Mouse (Mus musculus): ENCODE data around the gene Bcl6b.

Gene Bcl6b

DNA sequence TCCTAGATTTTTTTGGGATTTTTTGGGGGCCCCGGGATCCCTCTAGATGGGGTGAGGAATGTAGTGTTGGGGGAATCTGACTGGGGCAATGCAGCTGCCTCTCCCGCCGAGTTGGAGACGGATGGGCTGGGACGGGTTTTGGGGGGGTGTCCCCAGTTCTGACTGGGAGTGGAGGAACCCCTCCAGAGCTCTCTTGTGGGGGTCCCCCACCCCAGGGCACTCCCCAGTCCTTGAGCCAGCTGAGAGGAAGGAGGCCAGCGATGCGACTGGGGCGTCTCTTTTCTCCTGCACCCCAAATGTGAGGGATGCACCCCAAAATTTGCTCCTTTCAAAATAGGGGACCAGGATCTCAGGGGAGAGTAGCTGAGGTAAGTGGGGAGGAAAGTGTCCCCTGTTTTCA lies 3.4 kb upstream of the Bcl6b start:
- no peak for DNase-seq (ENCODE audit: low read depth)

- no peak for DNase-seq (ENCODE audit: low read depth)
Measured at GRCm38 (mm10) chr11:70232546-70232945, 2.9 kb upstream of the Bcl6b start.

DNA sequence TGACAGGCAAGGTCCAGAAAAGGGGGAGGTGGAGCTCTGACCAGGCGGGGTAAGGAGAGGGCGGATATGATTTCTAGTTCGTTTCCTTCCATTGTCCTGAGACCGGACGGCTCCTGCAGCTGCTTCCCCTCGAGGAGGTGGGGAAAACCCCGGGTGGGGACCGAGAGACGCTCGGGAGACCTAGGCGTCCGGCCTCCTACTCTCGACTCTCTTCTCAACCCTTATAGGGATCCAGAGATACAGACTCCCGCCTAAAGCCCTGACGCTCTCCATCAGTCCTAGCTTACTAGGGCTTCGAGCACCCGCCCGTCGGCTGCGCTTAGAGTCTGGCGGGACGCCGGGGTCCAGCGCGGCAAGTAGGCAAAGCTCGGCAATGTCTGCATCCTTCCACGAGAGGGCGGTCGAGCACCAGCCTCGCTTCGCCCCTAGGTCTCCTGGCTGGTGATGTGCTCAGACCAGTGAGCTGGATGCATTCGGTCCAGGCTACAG lies 685 bp upstream of the Bcl6b start:
- no peak for DNase-seq (ENCODE audit: low read depth)

DNA sequence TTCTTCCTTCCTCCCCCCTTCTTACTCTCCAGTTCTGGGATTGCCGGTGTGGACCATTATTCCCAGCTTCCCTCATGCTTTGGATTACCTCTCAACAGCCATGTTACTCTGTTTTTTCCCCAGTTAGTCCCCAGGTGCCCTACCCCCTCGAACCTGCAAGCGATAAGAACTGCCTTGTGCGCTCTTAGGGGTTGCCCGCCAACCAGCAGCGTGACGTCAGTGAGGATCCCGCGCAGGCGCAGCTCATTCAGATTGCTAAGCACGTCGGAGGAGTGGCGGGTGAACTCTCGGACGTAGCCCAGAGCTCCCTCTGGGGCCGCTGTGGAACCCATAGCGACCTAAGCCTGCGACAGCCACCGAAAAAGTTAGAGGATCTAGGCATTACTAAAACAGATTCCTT lies 770 bp downstream of the Bcl6b start:
- DNase-seq (ENCODE audit: low read depth): no peak

GRCm38 (mm10) chr11:70227661-70228245 lies 1.8 kb downstream of the Bcl6b start:
- no peak for DNase-seq (ENCODE audit: low read depth)

DNA sequence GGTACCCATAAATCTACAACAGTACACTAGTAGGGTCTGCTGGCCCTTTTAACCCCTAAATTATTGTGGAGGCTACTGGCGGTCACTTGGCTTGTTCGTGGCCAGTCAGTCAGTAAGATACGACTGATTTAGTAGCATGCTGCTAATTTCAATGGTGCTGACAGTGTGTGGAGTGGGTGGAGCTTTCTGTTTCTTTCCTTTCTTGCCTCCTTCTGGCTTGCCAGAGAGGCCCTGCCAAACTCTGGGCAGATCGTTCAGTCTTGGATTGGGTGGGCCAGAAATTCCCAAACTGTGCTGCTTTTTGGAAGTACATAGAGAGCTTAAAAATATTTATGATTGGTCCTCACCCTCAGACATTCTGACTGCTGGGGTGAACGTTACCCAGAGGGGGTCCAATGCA lies 2.5 kb downstream of the Bcl6b start:
- no peak for DNase-seq (ENCODE audit: low read depth)

DNA sequence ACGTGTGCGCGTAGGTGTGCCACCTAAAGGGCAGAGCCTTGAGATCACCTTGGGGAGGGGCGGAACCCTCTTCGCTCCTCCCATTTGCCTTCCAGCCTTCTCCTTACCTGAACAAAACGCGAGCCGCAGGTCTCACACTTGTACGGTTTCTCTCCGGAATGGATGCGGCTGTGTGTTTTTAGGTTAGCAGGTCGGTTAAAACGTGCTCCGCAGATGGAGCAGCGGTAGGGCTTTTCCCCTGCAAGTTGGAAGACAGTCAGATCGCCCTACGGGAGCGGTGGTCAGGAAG lies 3.1 kb downstream of the Bcl6b start:
- DNase-seq (ENCODE audit: low read depth): no peak

- DNase-seq (ENCODE audit: low read depth): no peak
Measured at GRCm38 (mm10) chr11:70225798-70226601, 3.6 kb downstream of the Bcl6b start.

GRCm38 (mm10) chr11:70223724-70224123 lies 5.9 kb downstream of the Bcl6b start:
- DNase-seq (ENCODE audit: low read depth): no peak

- DNase-seq (ENCODE audit: low read depth): no peak
Measured at GRCm38 (mm10) chr11:70221603-70222500, 7.7 kb downstream of the Bcl6b start.

DNA sequence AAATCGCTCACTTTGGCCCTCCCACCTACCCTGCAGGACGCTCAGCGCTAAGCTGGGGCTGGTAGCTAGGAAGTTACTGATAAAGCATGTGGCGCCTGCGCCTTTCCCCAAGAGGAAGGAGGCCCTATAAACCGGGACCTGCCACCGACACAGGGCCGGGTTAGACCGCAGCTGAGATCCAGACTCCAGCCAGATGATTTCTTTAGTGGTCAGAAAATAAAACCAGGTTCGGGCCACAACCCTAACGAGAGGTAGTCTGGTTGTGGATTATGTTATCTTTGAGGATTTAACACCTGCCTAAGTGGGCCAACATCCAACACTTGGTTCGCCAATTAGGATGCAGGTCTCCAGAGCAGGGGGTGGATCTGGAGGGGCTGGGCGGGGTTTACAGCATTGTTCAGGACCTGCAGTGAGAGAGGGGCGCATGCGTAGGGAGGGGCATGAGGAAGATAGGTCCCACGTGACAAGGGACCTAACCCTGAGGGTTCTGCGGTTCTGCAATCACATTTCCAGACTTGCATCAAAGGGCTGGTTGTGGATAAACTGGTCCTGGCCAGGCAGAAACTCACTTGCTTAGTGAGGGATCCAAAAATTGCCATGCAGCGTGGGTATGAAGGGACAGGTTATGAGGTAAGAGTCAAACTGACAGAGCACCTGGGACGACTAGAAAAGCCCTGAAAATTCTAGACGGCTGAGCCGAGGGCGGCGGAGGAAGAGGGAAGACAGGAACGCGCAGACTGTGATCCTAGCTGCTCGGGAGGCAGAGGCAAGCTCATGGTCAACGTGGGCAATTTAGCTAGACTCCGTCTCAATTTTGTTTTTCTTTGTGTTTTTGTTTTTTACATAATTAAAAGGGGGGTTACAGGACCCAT lies 8.6 kb downstream of the Bcl6b start, which contains the start of gene Slc16a13:
TSS of gene Slc16a13 (minus strand) at position 334 of the 872 bp plus-strand sequence.
- DNase-seq (ENCODE audit: low read depth): no peak

GRCm38 (mm10) chr11:70220323-70220722 lies 9.3 kb downstream of the Bcl6b start:
- DNase-seq (ENCODE audit: low read depth): no peak

DNA sequence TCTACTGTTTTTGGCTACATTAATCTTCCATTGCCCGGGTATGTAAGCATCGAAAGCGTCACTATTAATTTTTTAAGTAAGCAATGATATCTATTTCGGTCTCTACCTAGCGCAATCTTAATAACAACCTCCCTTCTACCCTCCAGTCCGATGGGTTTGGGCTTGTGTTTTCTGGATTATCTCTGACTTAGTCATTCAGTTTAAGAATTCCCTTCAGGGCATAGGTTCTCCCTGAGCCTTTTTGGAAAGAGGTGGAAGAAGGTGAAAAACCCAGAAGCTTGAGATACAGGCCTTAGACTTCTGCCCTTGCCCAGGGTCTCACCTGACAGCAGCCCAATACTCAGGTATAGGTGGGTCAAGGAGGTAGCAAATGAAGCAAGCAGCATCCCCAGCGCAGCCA lies 9.7 kb downstream of the Bcl6b start:
- no peak for DNase-seq (ENCODE audit: low read depth)

- no peak for DNase-seq (ENCODE audit: low read depth)
Measured at GRCm38 (mm10) chr11:70218741-70219470, 10.7 kb downstream of the Bcl6b start.

DNA sequence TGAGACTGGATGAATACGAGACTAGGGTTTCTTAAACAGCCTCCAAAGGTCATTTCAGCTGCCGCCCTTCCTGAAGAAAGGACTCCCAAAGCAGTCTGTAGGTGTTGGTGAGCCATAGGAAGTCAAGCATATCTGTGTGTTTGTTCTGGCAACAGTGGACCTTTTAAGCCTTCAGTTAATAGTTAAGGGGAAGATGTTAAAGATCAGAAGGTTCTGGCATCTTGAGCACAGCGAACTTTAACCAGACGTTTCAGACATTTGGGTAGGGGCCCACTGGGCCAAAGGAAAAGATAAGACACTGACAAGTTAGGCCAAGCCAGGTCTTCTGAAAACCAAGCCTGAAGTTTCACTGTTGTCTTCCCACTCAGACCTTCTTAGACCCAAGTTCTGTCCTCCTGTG lies 11.6 kb downstream of the Bcl6b start:
- no peak for DNase-seq (ENCODE audit: low read depth)

- DNase-seq (ENCODE audit: low read depth): no peak
Measured at GRCm38 (mm10) chr11:70216103-70216502, 13.5 kb downstream of the Bcl6b start.

GRCm38 (mm10) chr11:70215301-70215700 lies 14.3 kb downstream of the Bcl6b start:
- no peak for DNase-seq (ENCODE audit: low read depth)

GRCm38 (mm10) chr11:70214856-70215209 lies 14.8 kb downstream of the Bcl6b start:
- DNase-seq (ENCODE audit: low read depth): no peak

- no peak for DNase-seq (ENCODE audit: low read depth)
Measured at GRCm38 (mm10) chr11:70214191-70214855, 15.3 kb downstream of the Bcl6b start.

- DNase-seq (ENCODE audit: low read depth): no peak
Measured at GRCm38 (mm10) chr11:70213736-70214135, 15.9 kb downstream of the Bcl6b start.

DNA sequence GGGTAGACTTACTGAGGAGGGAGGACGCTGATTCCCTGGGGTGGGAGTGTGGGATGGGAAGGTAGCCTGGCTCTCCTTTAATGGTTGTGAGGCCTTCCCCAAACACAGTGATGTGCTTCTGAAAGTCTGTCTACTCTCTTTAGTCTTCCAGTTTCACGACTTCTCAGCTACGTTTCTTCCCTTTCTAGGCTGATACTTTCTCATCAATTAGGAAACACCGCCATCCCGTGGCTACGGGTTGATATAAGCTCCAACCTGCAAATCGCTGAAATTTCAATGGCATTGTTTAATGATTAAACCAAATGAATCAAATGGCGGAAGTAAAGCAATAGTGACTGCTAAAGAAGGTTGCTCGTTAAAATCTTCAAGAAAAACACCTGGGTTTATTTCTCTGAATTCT lies 16.7 kb downstream of the Bcl6b start:
- DNase-seq (ENCODE audit: low read depth): no peak
